Mouse (Mus musculus): ENCODE data around the gene Cysltr2.

The Cysltr2 gene

DNA sequence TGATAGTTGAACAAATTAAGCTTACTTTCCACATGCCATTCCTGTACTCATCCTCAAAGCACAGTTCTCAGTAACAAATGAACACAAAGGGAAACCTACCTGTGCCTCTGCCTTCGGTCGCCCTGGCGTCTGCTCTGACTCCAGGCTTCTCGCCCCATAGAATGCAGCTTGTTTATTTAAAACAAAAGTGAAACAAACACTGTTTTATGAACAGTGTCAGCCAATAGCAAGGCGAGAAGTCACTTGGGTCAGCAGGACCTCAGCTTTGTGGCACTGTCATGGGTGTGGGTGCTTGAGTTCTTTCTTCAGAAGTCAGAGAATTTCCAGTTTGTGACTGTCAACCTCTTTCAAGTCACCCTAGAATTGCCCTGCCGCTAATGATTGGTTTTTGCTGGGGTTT is at the start of gene Cysltr2:
TSS of gene Cysltr2 (minus strand) at position 178 of the 400 bp plus-strand sequence.
- no peak for DNase-seq

DNA sequence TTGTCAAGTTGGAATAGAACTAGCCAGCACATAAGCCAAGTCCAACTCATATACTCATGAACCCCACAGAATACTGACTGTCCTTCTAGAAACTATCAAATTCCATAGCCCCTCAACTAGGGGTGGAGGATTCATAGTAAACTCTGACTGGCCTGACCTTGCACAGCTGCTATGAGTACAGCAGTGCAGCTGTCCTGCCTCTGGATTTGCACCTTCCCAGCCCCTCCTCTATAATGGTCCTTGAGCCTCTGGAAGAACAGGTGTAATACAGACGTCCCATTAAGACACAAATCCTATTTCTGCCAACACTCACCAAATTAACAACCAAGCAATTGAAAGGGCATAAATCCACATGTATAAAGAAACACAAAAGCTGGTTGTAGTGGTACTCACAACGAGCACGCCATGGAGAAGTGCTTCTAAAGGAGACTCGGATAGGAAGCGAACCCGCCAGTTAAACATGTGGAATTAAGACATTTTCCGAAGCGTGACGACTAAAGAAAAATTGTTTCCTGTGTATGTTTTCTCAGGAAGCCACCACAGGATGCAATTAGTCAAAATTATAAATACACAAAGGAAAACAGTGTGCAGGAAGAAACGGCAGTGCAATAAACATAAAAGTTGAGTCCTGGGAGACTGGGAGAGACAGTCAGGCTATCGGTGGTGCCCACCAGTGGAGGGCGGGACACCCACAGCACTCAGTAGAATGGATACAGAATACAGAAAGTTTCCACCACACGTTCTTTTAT is 46.1 kb upstream of the Cysltr2 start:
- no peak for DNase-seq

DNA sequence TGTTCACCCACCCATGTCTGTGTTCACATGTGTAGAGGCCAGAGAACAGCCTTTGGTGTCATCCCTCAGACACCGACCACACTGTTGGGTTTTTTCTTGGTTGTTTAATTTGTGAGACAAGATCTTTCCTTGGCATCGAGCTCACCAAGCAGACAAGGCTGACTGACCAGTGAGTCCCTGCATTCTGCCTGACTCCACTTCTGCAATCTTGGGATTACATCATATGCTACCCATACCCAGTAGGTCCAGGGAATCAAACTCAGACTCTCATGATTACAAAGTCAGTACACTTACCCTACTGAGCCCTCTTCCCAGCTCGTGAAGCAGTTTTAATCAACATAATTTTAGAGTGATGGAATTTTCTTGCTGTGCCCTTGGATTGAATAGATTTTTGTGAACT is 44.0 kb upstream of the Cysltr2 start:
- no peak for DNase-seq

DNA sequence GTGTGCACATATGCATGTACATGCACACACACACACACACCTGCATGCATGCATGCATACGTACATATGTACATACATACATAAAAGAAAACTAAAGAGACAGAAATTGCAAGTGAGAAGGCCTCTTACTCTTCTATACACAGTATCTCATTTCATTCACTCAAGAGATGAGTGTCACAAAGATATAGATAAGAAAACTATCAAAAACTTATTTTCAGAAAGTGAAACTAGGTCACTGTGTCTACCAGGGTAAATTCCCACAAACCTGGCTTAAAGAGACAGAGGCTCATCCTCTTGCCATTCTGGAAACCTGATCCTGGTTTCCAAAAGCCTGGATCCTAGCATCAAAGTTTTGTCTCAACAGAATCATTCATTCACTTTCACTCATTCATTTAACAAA is 39.3 kb upstream of the Cysltr2 start:
- no peak for DNase-seq

DNA sequence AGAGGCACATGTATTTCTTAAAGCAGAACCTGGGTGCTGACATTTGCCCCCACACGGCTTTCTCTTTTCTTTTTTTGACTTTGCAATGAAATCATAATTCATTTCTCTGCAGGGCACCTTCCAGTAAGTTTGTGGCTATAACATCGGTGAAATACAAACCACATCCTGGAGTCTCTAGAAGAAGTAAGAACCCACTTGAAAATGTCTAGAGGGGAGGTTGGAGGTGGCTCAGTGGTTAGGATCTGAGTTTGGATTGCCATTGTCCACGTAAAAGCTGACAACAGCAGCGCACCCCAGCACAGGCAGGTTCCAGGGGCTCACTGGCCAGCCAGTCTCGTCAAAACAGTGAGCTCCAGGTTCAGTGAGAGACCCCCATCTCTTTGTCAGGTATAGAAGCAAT is 38.8 kb upstream of the Cysltr2 start:
- DNase-seq = no peak

DNA sequence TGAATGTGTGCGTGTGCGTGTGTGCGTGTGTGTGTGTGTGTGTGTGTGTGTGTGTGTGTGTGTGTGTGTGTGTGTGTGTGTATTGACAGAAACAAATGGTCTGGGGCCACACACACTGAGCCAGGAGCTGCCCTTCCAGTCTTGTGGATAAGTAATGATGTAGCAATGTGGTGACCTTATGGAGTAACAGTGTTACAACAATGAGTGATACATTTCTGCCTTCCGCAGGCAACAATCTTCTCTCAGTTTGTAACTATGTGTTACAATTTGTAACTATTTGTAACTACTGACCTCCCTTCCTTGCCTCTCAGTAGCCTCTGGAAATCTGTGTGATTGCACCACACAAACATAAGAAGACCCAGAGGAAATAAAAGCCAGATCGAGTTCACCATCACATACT is 38.3 kb upstream of the Cysltr2 start:
- DNase-seq = no peak

DNA sequence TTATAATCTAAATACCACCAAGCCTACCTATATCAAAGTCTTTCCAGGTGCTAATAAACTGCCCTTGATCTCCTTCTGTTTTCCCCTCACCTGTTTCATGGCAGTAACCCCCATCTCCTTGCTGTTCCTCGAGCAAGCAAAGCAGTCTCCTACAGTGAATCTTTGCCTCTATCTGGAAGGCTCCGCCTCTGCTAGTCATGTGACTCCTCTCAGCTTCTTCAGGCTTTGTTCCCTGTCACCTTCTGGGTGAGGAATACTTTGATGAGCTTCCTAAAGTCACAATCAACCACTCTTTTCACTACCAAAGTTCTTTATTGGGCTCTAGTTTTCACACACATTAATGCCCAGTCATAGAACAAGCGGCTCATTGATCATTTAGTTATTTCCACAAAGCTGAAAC is 37.5 kb upstream of the Cysltr2 start:
- DNase-seq = no peak

DNA sequence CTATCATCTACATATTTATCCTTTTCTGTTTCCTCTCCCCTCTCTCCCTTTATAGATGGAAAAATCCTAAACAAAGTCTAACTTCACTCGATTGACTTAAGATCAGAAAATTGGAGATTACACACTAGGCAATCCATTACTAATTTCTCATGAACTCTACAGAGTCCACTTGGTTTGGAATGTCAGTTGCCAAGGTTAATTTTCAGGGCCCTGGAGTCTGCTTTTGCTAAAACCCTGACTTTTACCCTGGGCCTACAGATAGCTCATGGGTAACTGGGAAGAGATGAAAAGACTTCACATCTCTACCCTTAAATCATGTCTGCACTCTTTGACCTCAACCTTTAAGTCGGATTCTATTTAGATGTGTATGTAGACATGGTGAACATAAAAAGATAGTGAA is 34.6 kb upstream of the Cysltr2 start:
- DNase-seq = no peak

DNA sequence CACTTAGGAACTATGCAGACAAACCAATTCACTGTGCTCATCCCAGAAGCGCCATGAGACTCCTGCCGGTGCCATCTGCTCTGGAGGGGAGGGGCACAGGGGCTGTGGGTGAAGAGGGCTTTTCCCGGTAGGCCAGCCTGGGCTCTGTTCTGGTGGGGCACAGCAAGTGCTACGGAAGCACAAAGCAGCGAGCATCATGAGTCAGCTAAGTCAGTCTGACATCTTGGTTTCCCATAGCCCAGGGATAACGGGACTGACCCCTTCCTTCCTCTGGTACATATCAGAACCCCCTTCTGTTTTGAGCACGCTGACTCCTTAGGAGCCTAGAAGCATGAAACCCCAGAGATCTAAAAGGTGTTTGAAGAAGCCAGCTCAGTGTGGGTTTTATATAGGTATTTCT is 15.5 kb upstream of the Cysltr2 start:
- DNase-seq = no peak

DNA sequence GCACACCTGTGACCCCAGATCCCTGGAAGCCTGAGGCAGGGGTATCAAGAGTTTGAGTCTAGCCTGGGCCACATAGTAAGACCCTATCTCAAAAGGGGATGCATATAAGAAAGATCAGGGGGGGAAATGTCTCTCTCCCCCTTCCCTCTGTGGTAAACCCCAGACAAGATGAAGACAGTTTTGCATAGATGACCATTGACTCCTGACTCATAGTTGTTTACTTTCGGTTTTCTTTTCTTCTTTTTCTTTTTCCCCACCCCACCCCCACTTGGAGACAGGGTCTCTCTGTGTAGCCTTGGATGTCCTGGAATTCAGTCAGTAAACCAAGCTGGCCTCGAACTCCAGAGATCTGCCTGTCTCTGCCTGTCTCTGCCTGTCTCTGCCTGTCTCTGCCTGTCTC is 9.8 kb upstream of the Cysltr2 start:
- DNase-seq = no peak

DNA sequence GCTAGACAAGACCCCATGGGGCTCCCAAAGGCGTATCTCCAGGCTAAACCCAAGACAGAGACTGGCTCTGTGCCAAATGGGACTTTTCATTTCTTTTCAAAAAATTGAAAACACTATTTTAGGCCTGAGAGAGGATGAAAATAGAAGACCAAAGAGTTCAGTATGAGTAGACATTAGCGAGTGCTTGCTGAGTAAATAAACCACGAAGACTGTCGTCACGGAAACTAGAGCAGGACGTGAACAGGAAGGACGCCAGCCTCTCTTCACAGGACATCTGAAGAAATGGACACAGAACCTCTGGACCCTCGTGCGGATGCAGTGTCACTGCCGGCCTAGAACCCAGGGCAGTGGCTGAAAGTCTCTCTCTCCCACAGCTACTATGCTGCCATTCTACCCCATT is 8.8 kb upstream of the Cysltr2 start:
- no peak for DNase-seq

DNA sequence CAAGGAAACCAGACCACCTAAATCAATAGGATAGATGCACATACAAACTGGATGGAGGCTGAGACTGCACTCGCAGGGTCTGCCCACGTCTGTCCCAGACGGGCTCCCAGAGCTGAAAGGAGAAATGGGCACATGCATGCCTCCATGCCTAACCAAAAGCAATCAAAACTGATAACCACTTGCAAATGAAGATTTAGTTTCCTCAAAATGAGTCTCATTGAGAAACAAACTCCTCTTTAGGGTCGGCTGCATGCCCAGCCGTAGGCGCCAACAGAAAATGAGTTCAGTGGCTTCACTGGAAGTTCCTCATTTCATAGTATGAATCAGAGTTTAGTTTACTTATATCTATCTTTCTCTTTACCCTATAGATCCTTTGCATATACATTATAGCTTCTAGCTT is 7.9 kb upstream of the Cysltr2 start:
- DNase-seq = no peak

DNA sequence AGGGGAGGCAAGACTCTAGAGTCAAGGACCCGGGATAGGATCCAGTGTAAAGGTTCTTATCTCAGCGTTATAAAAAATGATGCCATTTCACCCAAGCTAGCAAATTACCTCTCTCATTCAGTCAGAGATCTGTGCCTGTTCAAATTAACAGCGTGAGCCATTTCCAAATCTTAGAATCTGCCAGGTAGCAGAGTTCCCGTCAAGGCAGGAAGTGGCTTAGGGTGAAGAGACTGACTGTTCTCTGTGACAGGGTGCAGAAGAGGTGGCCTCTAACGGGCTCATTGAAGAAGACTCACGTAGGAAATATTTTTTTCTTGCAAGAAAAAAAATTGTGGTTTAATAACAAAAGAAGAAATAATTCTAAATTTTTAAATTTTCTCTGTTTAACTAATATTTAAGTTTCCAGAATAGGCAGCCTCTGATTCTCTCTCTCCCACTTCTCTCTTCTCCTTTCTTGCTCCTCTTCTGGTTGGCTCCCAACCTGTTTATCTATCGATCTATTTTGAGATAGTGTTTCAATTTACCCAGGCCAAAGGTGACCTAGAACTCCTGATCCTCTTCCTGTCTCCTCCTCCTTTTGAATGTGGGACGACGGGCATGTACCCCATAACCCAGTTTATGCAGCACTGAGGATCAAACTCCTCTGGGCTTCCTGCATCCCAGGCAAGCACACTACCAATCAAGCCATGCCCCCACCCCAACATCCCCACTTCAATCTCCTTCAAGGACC is 3.5 kb downstream of the Cysltr2 start:
- no peak for DNase-seq

DNA sequence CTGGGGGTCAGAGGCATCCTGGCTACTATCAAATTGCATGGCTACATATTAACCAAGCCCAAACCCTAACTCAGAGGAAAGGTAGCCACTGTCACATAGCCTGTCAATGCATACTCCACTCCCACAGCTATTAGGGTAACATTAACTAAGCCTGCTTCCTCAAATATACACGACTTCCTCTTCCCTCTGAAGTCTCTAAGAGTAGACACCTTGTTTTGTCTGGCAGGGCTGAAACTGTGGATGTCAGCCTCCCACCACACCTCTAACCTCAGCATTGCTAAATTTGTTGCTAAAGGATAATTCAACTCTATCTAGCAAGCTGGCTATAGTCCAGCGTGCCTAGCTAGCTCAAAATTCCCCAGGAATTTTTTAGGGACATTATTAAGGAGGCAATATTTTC is 7.2 kb downstream of the Cysltr2 start:
- DNase-seq = no peak

DNA sequence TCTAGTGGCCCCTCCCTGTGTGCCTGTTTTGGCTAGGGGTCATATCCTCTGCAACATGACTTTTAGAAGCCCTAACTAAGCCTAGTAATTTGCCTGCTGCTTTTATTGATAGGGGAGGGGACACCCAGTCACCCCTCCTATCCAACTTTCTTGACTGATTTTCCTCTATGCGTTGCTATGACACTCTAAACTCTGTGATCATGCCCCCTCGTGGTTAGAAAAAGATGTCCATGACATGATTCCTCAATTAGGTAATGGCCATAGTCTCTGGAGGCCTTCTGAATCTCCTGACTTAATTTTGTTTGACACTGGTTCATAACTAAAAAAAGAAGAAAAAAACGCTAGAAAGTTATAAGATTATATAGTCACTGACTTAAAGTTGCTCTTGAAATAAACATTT is 15.6 kb downstream of the Cysltr2 start:
- no peak for DNase-seq

DNA sequence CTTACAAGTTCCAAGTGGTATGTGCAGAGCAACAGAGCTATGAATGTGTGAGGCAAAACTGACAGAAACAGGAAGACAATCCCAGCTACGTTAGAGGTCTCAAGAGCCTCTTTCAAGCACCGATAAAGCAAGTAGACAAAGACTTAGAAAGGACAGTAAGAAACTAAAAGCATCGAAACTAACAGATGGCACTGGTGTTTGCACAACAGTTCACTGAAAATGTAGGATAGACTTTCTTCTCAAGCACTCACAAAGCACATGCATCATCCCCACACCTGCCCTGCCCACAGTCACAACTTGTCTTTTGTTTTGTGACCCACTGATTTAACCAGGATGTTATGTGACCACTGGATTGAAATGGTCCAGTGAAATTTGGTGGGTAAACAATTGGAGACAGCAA is 17.7 kb downstream of the Cysltr2 start:
- no peak for DNase-seq

DNA sequence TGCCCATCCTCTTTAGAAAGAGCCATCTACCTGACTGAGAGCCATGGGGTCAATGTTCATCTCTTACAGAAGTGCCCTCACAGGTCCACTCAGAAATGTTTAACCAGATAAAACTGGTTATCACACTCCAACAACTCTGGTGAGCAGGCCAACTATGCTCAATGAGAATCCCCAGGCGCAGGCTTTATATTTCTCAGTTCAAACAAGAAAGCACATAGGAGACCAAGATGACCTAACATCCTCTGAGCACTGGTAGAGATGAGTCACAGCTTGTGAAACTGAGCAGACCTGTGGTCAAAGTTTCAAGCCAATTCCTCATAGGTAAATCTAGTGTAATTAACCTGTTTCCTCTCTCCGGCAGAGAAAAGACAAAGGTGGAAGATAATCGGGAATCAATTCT is 31.6 kb downstream of the Cysltr2 start:
- peak; percentile 9 for DNase-seq

DNA sequence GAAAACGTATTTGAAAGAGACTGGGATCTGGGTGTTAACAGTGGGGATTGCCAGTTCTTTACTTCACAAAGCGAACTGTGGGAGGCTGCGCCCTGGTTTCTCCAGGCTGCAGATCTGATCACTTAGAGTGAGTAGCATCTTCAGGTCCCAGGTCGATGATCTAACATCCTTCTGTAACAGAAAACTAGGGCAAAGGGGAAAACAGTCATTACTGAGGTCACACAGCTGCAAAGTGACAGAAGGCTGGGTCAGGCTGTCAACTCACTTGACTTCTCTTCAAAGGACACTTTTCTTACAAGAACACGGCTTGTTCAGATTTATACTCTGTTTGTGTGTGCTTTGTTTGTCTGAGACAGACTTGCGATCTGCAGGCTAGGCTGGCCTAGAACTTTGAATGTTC is 33.5 kb downstream of the Cysltr2 start:
- DNase-seq = no peak

DNA sequence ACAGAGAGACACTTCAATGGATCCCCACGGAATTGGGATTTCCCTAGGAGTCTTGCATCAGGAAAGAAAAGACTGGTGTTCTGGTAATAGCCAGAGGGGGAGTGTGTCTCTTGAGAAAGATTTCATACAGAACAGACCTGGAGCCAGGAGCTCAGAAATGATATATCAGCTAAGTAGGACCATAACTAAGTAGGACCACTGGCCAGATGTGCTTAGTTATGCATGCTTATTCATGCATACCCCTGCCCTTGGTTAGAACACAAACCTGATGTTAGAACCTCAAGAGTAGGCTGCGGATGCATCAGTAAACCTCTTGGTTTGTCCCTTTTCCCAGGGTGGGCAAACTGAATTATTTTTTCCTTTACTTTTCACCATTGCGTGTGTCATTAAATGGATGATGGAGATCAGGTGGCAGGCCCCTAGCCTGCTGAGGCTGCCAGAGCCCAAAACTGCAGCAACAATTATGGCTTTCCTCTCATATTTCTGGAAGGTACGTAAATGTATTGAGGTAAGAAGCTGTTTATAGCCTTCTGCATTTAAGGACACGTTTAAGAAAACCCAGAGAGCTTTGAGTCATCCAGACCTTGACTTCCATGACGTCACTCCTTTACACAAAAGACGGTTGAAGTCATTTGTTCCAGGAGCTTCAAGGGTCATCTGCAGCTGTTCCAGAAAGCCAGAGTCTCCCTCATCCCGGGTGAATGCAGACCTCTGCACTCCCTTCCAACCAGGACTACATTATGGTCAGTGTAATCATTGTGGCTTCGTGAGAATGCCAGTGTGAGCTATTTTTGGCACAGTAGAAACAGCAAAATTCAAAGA is 35.0 kb downstream of the Cysltr2 start:
- no peak for DNase-seq

DNA sequence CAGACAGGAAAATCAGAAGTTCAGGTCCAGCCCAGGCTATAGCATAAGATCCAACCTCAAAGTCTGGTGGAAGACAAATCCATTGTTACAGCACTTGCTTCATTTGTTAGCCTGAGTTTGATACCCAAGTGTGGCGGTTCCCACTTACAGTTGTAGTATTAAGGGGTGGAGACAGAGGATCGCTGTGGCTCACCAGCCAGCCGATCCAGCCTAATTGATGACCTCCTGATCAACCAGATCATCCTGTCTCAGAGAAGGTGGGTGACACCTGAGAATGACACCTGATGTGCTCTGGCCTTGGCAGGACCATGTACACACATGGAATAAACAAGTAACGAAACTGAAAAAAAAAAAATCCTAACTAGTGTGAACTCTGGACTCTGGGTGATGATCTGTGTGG is 47.1 kb downstream of the Cysltr2 start:
- DNase-seq = no peak

DNA sequence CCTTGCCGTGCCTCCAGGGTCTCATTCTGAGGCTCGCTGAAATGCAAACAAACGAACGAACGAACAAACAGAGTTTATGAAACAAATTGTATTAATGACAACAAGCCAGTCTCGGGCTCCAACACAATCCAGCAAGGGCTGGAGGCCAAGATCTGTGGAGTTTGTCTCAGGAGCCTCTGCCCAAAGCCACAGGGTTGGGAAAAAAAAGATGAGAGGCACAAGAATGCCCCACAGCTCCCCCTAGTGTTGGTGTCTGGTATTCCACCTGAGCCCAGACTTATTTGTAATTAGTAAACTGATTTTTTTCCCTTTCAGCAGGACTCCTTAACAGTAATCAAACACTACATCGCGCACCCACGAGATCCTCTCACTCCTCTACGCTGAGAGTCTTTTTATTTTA is 48.6 kb downstream of the Cysltr2 start:
- DNase-seq = peak; percentile 69

DNA sequence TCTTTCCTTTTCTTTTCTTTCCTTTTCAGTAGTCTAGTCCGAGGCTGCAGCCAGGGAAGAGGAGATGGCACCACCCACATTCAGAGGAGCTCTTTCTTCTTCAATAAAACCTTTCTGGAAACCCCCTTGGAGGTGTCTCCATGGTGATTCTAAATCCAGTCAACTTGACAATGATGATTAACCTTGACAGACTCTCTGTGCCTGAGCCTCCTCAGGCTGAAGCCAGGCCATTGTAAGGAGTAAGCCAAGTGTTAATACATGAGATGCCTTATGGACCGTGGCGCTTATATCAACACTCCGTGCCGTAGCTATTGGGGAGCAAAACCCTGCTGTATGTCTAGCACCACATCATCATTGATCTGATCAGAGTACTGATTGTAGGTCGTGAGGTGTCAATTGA is 50.8 kb downstream of the Cysltr2 start:
- no peak for DNase-seq

DNA sequence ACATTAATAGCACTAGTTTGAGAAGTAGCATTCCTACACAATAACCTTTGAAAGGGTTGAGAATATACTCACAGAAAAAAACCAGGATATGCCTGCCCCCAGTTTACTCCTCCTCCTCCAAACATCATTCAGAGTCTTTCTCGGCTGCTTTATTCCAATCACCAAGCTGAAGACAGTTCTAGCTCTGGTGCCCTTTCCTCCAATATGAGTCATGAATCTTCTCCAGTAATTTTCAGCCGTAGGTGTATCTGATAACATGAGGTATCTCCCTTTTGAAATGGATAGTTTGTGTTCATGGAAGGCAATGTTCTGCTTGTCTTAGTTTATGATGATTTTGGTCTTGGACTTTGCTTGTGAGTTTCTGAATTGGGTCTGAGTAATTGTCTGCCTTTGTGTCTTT is 62.9 kb downstream of the Cysltr2 start:
- DNase-seq = no peak

DNA sequence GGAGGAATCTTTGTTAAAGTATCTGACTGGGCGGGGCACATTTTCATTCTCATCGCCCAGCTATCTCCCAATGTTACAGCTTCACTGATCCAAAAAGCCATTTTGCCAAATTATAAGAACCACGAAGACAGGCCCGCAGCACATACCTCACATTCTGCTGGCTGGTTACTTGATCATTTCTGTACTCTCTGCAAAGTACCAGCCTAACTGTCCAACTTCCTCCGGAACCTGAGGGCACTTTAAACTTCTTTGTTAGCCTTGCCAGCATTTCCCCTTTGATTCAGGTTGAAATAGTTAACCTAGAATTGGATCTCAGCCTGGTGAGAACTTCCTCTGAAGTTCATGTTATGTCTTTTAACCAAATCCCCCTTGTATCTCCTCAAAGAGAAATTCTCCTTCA is 63.8 kb downstream of the Cysltr2 start:
- DNase-seq = no peak
